Mouse (Mus musculus) liver, embryonic 13.5 days (tissue): ENCODE results near the gene Cmah. TPM values are rescaled to one million over a fixed set of nuclear protein-coding genes. Genes with fewer than 3 reads are reported as not detected.

Experiments used
- ATAC-seq: fragments of 200-750 bp; cut with Nextera tagmentation; 2 replicates; pipeline ENCODE4 v1.8.0; 2017; ENCODE audit warnings: low read depth, mild to moderate bottlenecking, moderate number of reproducible peaks, moderate library complexity
- DNase-seq: peaks from one replicate; pipeline ENCODE4 v3.0.0; 2022
- H3K27ac ChIP-seq: fragments of 300-500 bp; sonication (generic); 2 replicates; pipeline ENCODE4 v1.5.1; 2015; ENCODE audit warnings: moderate library complexity, mild to moderate bottlenecking, inconsistent platforms
- H3K27me3 ChIP-seq: fragments of 300-500 bp; sonication (generic); 2 replicates; pipeline ENCODE4 v1.6.1; 2015; ENCODE audit warnings: mild to moderate bottlenecking, inconsistent platforms
- H3K36me3 ChIP-seq: fragments of 300-500 bp; sonication (generic); 2 replicates; pipeline ENCODE4 v1.6.1; 2015; ENCODE audit warnings: mild to moderate bottlenecking, inconsistent platforms
- H3K4me1 ChIP-seq: fragments of 300-500 bp; sonication (generic); replicated peaks from 2 replicates; pipeline ENCODE4 v1.6.1; 2015; ENCODE audit warnings: inconsistent platforms
- H3K4me2 ChIP-seq: fragments of 300-500 bp; sonication (generic); 2 replicates; pipeline ENCODE4 v1.6.1; 2015; ENCODE audit warnings: inconsistent platforms, mild to moderate bottlenecking, moderate library complexity
- H3K4me3 ChIP-seq: fragments of 300-500 bp; sonication (generic); replicated peaks from 2 replicates; pipeline ENCODE4 v1.5.1; 2015; ENCODE audit warnings: mild to moderate bottlenecking, inconsistent platforms
- H3K9ac ChIP-seq: fragments of 300-500 bp; sonication (generic); 2 replicates; pipeline ENCODE4 v1.6.1; 2015; ENCODE audit warnings: mild to moderate bottlenecking, inconsistent platforms
- H3K9me3 ChIP-seq: fragments of 300-500 bp; sonication (generic); replicated peaks from 2 replicates; pipeline ENCODE4 v1.6.1; 2016; ENCODE audit warnings: inconsistent platforms
- WGBS: fragments of 180-500 bp; shearing (Covaris S2); methylation state at CpG from one replicate; pipeline ENCODE4 v1.1.7; 2015; ENCODE audit not compliant: insufficient replicate concordance; 5-methylcytosine and 5-hydroxymethylcytosine counted together
- polyA plus RNA-seq: library from polyadenylated mRNA; unstranded; fragments of >200 nt; fragmentation: Nextera tagmentation; extraction: Ambion mirVana; gene quantifications from 2 replicates; pipeline ENCODE4 v1.2.1, GENCODE M21; 2015

Cmah gene
- polyA plus RNA-seq, 1 experiment from 2014 or later, result 1.0 TPM

DNA sequence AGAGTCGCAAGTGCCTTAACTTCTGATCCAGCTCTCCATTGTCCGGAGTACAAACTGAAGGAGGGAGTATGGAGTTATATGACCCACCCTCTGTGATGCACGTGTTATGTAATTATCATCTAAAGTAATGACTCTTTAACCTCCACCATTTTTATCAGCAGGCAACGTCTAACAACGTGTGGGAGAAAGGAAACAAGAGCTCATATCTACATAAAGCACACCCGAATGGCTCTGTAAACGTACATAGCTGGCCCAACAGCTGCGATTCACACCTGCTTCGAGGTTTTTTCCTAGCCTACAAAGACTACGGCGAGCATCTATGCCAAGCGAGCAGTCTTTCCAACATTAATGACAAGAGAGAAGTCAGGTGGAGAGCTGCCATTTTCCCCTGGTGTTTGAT is 169.8 kb downstream of the Cmah start:
- Histone ChIP-seq H3K4me2 (no peak overlapping the region), H3K9me3 (no peaks in the 10 kb centered on the region), H3K9ac (no peak overlapping the region), H3K27me3 (no peaks in the 10 kb centered on the region), H3K4me1 (peaks cover 80% of the 10 kb centered on the region), H3K27ac (peak overlapping the region; percentile 47; the same call in 1 of the 2 replicates), H3K4me3 (no peak overlapping the region), H3K36me3 (no peaks in the 10 kb centered on the region)
- ATAC-seq (peak; percentile 75), DNase-seq (peak; percentile 52)
- 17% methylated on average over 12 of the region's 12 CpGs for WGBS

DNA sequence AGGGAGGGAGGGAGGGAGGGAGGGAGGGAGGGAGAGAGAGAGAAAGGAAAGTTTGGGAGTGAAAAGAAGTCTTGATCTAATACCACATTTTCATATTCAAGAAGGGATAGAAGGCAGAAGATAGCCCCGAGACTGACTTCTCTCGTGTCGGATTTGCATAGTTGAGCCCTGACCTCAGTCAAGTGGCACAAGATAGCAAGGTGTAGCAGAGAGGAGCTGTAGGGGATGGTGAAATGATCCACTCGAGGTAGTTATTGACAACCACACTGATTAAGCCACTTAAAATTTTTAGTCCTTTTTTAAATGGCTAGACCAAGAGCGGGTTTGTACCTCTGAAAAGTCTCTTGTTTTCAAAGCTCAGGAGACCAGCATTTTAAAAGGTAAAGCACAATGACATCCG is 171.1 kb downstream of the Cmah start:
- no peaks in the 10 kb centered on the region for H3K9me3 ChIP-seq
- H3K27ac ChIP-seq, result no peak overlapping the region
- H3K4me2 ChIP-seq, result no peak overlapping the region
- H3K4me1 ChIP-seq, result peaks cover 77% of the 10 kb centered on the region
- no peak overlapping the region for H3K9ac ChIP-seq
- 58% methylated on average over 6 of the region's 6 CpGs for WGBS
- H3K36me3 ChIP-seq, result no peaks in the 10 kb centered on the region
- ATAC-seq (no peak), DNase-seq (no peak)
- no peaks in the 10 kb centered on the region for H3K27me3 ChIP-seq
- no peak overlapping the region for H3K4me3 ChIP-seq

GRCm38 (mm10) chr13:24499505-24499904 is 172.3 kb downstream of the Cmah start:
- Histone ChIP-seq H3K27me3 (no peaks in the 10 kb centered on the region), H3K4me3 (no peak overlapping the region), H3K36me3 (no peaks in the 10 kb centered on the region), H3K4me1 (peaks cover 75% of the 10 kb centered on the region), H3K27ac (no peak overlapping the region), H3K9me3 (no peaks in the 10 kb centered on the region), H3K4me2 (no peak overlapping the region), H3K9ac (no peak overlapping the region)
- ATAC-seq, result 0 out of 2 replicates have a peak, but pooled peaks have one; percentile 34
- WGBS, result 24% methylated on average over 3 of the region's 3 CpGs
- peak; percentile 41 for DNase-seq

- peak overlapping the region; percentile 66 for H3K9ac ChIP-seq
- WGBS, result 19% methylated on average over 25 of the region's 25 CpGs
- no peaks in the 10 kb centered on the region for H3K9me3 ChIP-seq
- H3K4me2 ChIP-seq, result peak overlapping the region; percentile 66
- peak overlapping the region; percentile 69 for H3K27ac ChIP-seq
- peak; percentile 41 for ATAC-seq
- H3K4me1 ChIP-seq, result peaks cover 68% of the 10 kb centered on the region
- no peaks in the 10 kb centered on the region for H3K27me3 ChIP-seq
- H3K4me3 ChIP-seq, result peak overlapping the region; percentile 48
- no peak for DNase-seq
- no peaks in the 10 kb centered on the region for H3K36me3 ChIP-seq
These were observed 174.1 kb downstream of the Cmah start for GRCm38 (mm10) chr13:24501179-24501905.

DNA sequence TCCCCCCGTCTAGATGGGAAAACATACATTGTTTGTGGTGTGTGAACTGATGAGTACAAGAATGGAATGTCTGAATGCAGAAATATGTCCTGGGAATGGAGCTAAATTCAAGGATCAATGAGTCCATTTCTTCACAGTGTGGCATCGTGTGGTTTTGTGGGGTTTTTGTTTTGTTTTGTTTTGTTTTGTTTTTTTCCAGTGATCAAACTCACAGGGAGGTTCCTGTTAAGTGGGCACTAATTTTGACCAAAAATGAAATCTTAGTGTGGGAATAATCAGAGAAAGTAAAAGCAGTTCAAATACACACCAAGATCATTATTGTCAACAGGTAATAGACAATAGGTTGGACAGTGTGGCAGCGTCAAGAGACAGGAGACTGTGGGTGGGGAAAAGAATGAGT is 174.7 kb downstream of the Cmah start:
- H3K4me3 ChIP-seq, result peak overlapping the region; percentile 48

GRCm38 (mm10) chr13:24505812-24506211 is 178.6 kb downstream of the Cmah start:
- Histone ChIP-seq H3K36me3 (no peaks in the 10 kb centered on the region), H3K9me3 (no peaks in the 10 kb centered on the region), H3K4me3 (no peak overlapping the region), H3K4me2 (no peak overlapping the region), H3K27ac (no peak overlapping the region), H3K4me1 (peaks cover 30% of the 10 kb centered on the region), H3K27me3 (no peaks in the 10 kb centered on the region), H3K9ac (no peak overlapping the region)
- DNase-seq, result no peak
- no peak for ATAC-seq
- WGBS, result 67% methylated on average over 5 of the region's 5 CpGs

More for the DNA sequence above, 174.7 kb downstream of the Cmah start:
- no peaks in the 10 kb centered on the region for H3K36me3 ChIP-seq
- H3K27me3 ChIP-seq, result no peaks in the 10 kb centered on the region
- H3K4me2 ChIP-seq, result peak overlapping the region; percentile 66
- peak overlapping the region; percentile 66 for H3K9ac ChIP-seq
- no peak for DNase-seq
- 28% methylated on average over 3 of the region's 3 CpGs for WGBS
- ATAC-seq, result no peak
- peak overlapping the region; percentile 69 for H3K27ac ChIP-seq
- H3K9me3 ChIP-seq, result no peaks in the 10 kb centered on the region
- H3K4me1 ChIP-seq, result peaks cover 62% of the 10 kb centered on the region

DNA sequence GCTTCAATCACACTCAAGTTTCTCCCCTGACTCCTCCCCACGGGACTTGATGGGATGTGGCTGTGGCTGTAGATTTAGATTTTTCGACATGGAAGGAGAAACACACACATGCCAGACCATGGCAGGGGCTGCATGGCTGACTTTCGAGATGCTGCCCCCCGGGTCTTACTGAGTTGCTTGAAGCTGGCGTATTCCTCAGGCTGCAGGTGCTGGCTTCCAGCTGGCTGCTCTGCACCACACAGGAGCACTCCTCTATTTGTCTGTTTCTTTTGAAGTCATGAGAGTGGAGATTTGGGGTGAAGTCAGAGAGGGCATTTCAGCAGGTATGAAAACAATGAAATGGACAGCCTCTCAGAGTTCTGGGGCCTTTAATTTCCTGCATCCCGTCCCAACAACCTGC is 180.0 kb downstream of the Cmah start:
- Histone ChIP-seq H3K9me3 (no peaks in the 10 kb centered on the region), H3K9ac (no peak overlapping the region; the same call in 1 of the 2 replicates), H3K4me3 (no peak overlapping the region), H3K36me3 (no peaks in the 10 kb centered on the region), H3K27me3 (no peaks in the 10 kb centered on the region), H3K4me1 (peaks cover 21% of the 10 kb centered on the region), H3K27ac (no peak overlapping the region), H3K4me2 (no peak overlapping the region)
- 66% methylated on average over 6 of the region's 6 CpGs for WGBS
- DNase-seq (no peak), ATAC-seq (no peak)

DNA sequence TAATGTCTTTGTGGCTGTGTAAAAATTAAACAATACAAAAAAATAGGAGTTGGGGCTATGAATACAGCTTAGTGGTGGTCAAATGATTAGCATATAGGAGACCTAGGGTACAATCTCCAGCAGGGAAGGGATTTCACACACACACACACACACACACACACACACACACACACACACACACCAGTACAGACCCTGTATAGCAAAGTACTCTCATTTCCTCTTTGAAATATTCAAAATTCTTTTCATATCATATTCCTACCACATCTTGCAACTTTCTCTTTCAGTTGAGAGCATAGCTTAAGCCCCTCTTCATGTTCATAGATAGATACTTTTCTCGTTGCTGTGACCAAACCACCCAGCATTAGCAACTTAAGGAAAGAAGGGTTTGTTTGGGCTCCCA is 181.7 kb downstream of the Cmah start:
- peaks cover 20% of the 10 kb centered on the region for H3K4me1 ChIP-seq
- no peak overlapping the region for H3K4me2 ChIP-seq
- no peak overlapping the region for H3K4me3 ChIP-seq
- no peak for DNase-seq
- no peak overlapping the region for H3K9ac ChIP-seq
- no peaks in the 10 kb centered on the region for H3K9me3 ChIP-seq
- H3K36me3 ChIP-seq, result no peaks in the 10 kb centered on the region
- WGBS, result 40% methylated on average over 1 of the region's 1 CpGs
- no peak overlapping the region for H3K27ac ChIP-seq
- no peaks in the 10 kb centered on the region for H3K27me3 ChIP-seq
- no peak for ATAC-seq

- no peaks in the 10 kb centered on the region for H3K36me3 ChIP-seq
- H3K4me3 ChIP-seq, result no peak overlapping the region
- WGBS, result 14% methylated on average over 1 of the region's 1 CpGs
- H3K27me3 ChIP-seq, result no peaks in the 10 kb centered on the region
- DNase-seq (no peak), ATAC-seq (0 out of 2 replicates have a peak, but pooled peaks have one; percentile 39)
- H3K4me2 ChIP-seq, result no peak overlapping the region
- H3K9me3 ChIP-seq, result no peaks in the 10 kb centered on the region
- H3K4me1 ChIP-seq, result peaks cover 28% of the 10 kb centered on the region
- H3K9ac ChIP-seq, result no peak overlapping the region
- H3K27ac ChIP-seq, result no peak overlapping the region
These were observed 184.2 kb downstream of the Cmah start for GRCm38 (mm10) chr13:24511367-24511766.

- WGBS, result 54% methylated on average over 14 of the region's 14 CpGs
- H3K9me3 ChIP-seq, result no peaks in the 10 kb centered on the region
- H3K27me3 ChIP-seq, result no peaks in the 10 kb centered on the region
- H3K36me3 ChIP-seq, result no peaks in the 10 kb centered on the region
- no peak for DNase-seq
- peaks cover 28% of the 10 kb centered on the region for H3K4me1 ChIP-seq
- no peak for ATAC-seq
- no peak overlapping the region for H3K4me2 ChIP-seq
- H3K9ac ChIP-seq, result no peak overlapping the region
- H3K27ac ChIP-seq, result no peak overlapping the region
- H3K4me3 ChIP-seq, result no peak overlapping the region
These were observed 184.8 kb downstream of the Cmah start for GRCm38 (mm10) chr13:24511932-24512520.

DNA sequence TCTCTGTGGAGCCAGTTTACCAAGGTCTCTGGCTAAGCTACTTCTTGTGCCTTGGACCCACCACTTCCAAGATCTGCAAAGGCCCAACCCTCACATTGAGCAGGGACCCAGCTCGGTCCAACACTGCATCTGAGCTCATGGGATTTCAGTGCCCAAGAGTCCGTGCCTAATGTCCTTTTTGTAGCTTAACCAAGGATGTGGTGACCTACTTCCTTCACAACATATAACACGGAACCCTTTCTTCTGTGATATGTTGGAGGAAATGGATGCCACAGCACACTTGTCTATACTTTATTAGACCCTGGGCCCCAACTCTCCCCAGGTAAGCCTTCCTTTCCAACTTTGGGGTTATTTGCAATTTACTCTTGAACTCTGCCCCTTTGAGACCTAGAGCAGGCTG is 186.5 kb downstream of the Cmah start:
- DNase-seq (no peak), ATAC-seq (no peak)
- H3K9ac ChIP-seq, result no peak overlapping the region
- H3K4me1 ChIP-seq, result peaks cover 28% of the 10 kb centered on the region
- WGBS, result 64% methylated on average over 3 of the region's 3 CpGs
- H3K4me3 ChIP-seq, result no peak overlapping the region
- H3K9me3 ChIP-seq, result no peaks in the 10 kb centered on the region
- H3K27ac ChIP-seq, result no peak overlapping the region
- no peak overlapping the region for H3K4me2 ChIP-seq
- H3K27me3 ChIP-seq, result no peaks in the 10 kb centered on the region
- no peaks in the 10 kb centered on the region for H3K36me3 ChIP-seq
